17 mouse cellular contexts compared by ENCODE assay signal in genomic region chr1:152347946-152348345, GRCm38 (mm10). TPM values are rescaled to one million over a fixed set of nuclear protein-coding genes. Genes with fewer than 3 reads are reported as not detected.
DNase-seq lines count a peak whose midpoint lies in the region; TF ChIP-seq lines count a peak whose summit lies in the region.
"Had no signal": no experiment of that assay in that cellular context is flagged by ENCODE, and none has a peak within 500 bp of the region (broad histone marks: within the 10 kb centered on the region; RNA-seq: fewer than 3 reads in every experiment).

No protein-coding gene starts in this region.

- H3K27ac ChIP-seq in heart, embryonic 10.5 days: no peak overlapping the region
- peak overlapping the region; percentile 41; the same call in 1 of the 2 replicates for H3K27ac ChIP-seq in cerebellum, adult 2 months (ENCODE audit: insufficient read depth, low read length)
- H3K27ac ChIP-seq: hindbrain, embryonic 12.5 days; midbrain, embryonic 10.5 days; neural tube, embryonic 12.5 days had no signal

- TF ChIP-seq POLR2A in cerebellum, adult 2 months (IDR thresholded peaks at IDR 0.05; ENCODE audit: borderline replicate concordance, insufficient read depth, low read length): no peak

- H3K27me3 ChIP-seq in heart, embryonic 10.5 days (ENCODE audit: insufficient read depth, poor library complexity, severe bottlenecking): no peaks in the 10 kb centered on the region
- no peaks in the 10 kb centered on the region for H3K27me3 ChIP-seq in cerebellum, adult 2 months (ENCODE audit: control insufficient read depth, insufficient read depth, low read length)
- H3K27me3 ChIP-seq: hindbrain, embryonic 12.5 days; neural tube, embryonic 12.5 days had no signal

- H3K4me1 ChIP-seq in heart, embryonic 10.5 days: no peaks in the 10 kb centered on the region
- H3K4me1 ChIP-seq in cerebellum, adult 2 months (ENCODE audit: control insufficient read depth, insufficient read depth, low read length): peaks cover 22% of the 10 kb centered on the region
- H3K4me1 ChIP-seq: hindbrain, embryonic 12.5 days; midbrain, embryonic 10.5 days; neural tube, embryonic 12.5 days had no signal

- no peaks in the 10 kb centered on the region for H3K9me3 ChIP-seq in heart, embryonic 10.5 days
- H3K9me3 ChIP-seq: hindbrain, embryonic 12.5 days; midbrain, embryonic 10.5 days; neural tube, embryonic 12.5 days had no signal

- no peak for TF ChIP-seq CTCF in cerebellum, adult 2 months (IDR thresholded peaks at IDR 0.05; ENCODE audit: borderline replicate concordance, insufficient read depth, low read depth, low read length)

- DNase-seq in heart, adult 9 months (ENCODE audit: low spot score in 2 of 2): peak; percentile 17 to 30
- DNase-seq in heart, embryonic 10.5 days (ENCODE audit: low spot score): no peak
- peak; percentile 81 to 94 for DNase-seq in cerebellum, adult 2 months
- peak; percentile 80 to 83 for DNase-seq in cerebellum, postnatal 14 days
- peak; percentile 32 for DNase-seq in skeletal muscle tissue, adult 2 months (ENCODE audit: low read depth, low spot score)
- DNase-seq in adipocyte (ENCODE audit: low spot score): no peak
- no peak for DNase-seq in urinary bladder, postnatal 10 days (ENCODE audit: low spot score)
- DNase-seq: kidney, adult 9 months; lung, adult 2 months; lung, postnatal 4 days; spleen, adult 18-20 months; thymus, adult 18-20 months had no signal

- H3K36me3 ChIP-seq in heart, embryonic 10.5 days: no peaks in the 10 kb centered on the region
- H3K36me3 ChIP-seq: hindbrain, embryonic 12.5 days; midbrain, embryonic 10.5 days; neural tube, embryonic 12.5 days had no signal

- no peak overlapping the region for H3K4me3 ChIP-seq in heart, embryonic 10.5 days
- H3K4me3 ChIP-seq in cerebellum, adult 2 months (replicated peaks; ENCODE audit: insufficient read depth, low read depth, low read length): no peak overlapping the region
- H3K4me3 ChIP-seq: erythroblast, embryonic 14.5 days; hindbrain, embryonic 12.5 days; midbrain, embryonic 10.5 days; neural tube, embryonic 12.5 days had no signal

RNA-seq across cellular contexts. Expression of gene Tsen15, which starts 38.5 kb away (rescaled TPM):
- polyA plus RNA-seq in heart, embryonic 10.5 days (2016; fragmentation: Nextera tagmentation; extraction: Ambion mirVana): 75.9 and 94.4 TPM in 2 replicates
- polyA plus RNA-seq in cerebellum, adult 2 months (2012; rRNA removed): 46.9 and 47.6 TPM in 2 replicates

RNA-seq across cellular contexts. Expression of gene Colgalt2, which starts 51.7 kb away (rescaled TPM):
- 2.4 and 4.3 TPM in 2 replicates for polyA plus RNA-seq in heart, embryonic 10.5 days (2016; fragmentation: Nextera tagmentation; extraction: Ambion mirVana)
- 2.9 and 3.6 TPM in 2 replicates for polyA plus RNA-seq in cerebellum, adult 2 months (2012; rRNA removed)
- polyA plus RNA-seq: erythroblast, embryonic 14.5 days; inflammation-experienced regulatory T-cells, adult 6 months had no signal

Comparison
In these comparisons a context has a peak if more than half of its experiments do, and no peak if none do; other contexts are left out.
1. DNase-seq: peak in heart, adult 9 months (2 of 2), cerebellum, adult 2 months (2 of 2), cerebellum, postnatal 14 days (2 of 2) and skeletal muscle tissue, adult 2 months (single experiment); none in heart, embryonic 10.5 days (single experiment), adipocyte (single experiment) and urinary bladder, postnatal 10 days (single experiment).